Mouse (Mus musculus) heart, embryonic 15.5 days (tissue): Measurements from ENCODE around the gene Zbtb8a. TPM values are rescaled to one million over a fixed set of nuclear protein-coding genes. Genes with fewer than 3 reads are reported as not detected.
"Not testable (repeated sequence)": the region's sequence is repeated elsewhere in the genome, so short reads cannot be mapped to it uniquely, and the experiment has no call there.

Experiments
- ATAC-seq: fragments of 200-750 bp; cut with Nextera tagmentation; replicated peaks from 2 replicates; pipeline ENCODE4 v1.8.0; 2017; ENCODE audit warnings: low read depth, moderate TSS enrichment; ENCODE audit not compliant: insufficient number of reproducible peaks, insufficient read depth, low FRiP score
- H3K27ac ChIP-seq: fragments of 300-500 bp; sonication (generic); 2 replicates; pipeline ENCODE4 v1.5.1; 2015; ENCODE audit warnings: mild to moderate bottlenecking, inconsistent platforms
- H3K27me3 ChIP-seq: fragments of 300-500 bp; sonication (generic); 2 replicates; pipeline ENCODE4 v1.6.1; 2015; ENCODE audit warnings: inconsistent platforms
- H3K36me3 ChIP-seq: fragments of 300-500 bp; sonication (generic); 2 replicates; pipeline ENCODE4 v1.6.1; 2015; ENCODE audit warnings: mild to moderate bottlenecking, inconsistent platforms
- H3K4me1 ChIP-seq: fragments of 300-500 bp; sonication (generic); replicated peaks from 2 replicates; pipeline ENCODE4 v1.6.1; 2015; ENCODE audit warnings: inconsistent platforms
- H3K4me2 ChIP-seq: fragments of 300-500 bp; sonication (generic); 2 replicates; pipeline ENCODE4 v1.6.1; 2015; ENCODE audit warnings: inconsistent platforms, mild to moderate bottlenecking, moderate library complexity
- H3K4me3 ChIP-seq: fragments of 300-500 bp; sonication (generic); 2 replicates; pipeline ENCODE4 v1.5.1; 2015; ENCODE audit warnings: mild to moderate bottlenecking, inconsistent platforms
- H3K9ac ChIP-seq: fragments of 300-500 bp; sonication (generic); 2 replicates; pipeline ENCODE4 v1.6.1; 2015; ENCODE audit warnings: mild to moderate bottlenecking, inconsistent platforms
- H3K9me3 ChIP-seq: fragments of 300-500 bp; sonication (generic); replicated peaks from 2 replicates; pipeline ENCODE4 v1.6.1; 2016; ENCODE audit warnings: inconsistent platforms
- WGBS: fragments of 180-500 bp; shearing (Covaris S2); methylation state at CpG from one replicate; pipeline ENCODE4 v1.1.7; 2015; ENCODE audit warnings: mixed read lengths; 5-methylcytosine and 5-hydroxymethylcytosine counted together
- polyA plus RNA-seq: library from polyadenylated mRNA; unstranded; fragments of >200 nt; fragmentation: Nextera tagmentation; extraction: Ambion mirVana; gene quantifications from 2 replicates; pipeline ENCODE4 v1.2.1, GENCODE M21; 2015

The Zbtb8a gene
- polyA plus RNA-seq, 1 experiment from 2014 or later = 11.0 TPM

- peaks cover 8% of the 10 kb centered on the region; the same call in 1 of the 2 replicates for H3K4me1 ChIP-seq
- no peaks in the 10 kb centered on the region for H3K36me3 ChIP-seq
- under 1% methylated on average over 60 of the region's 68 CpGs for WGBS
- H3K4me2 ChIP-seq = peak overlapping the region; percentile 82
- H3K4me3 ChIP-seq = peak overlapping the region; percentile 91
- H3K27ac ChIP-seq = peak overlapping the region; percentile 87
- peak; percentile 71 for ATAC-seq
- no peaks in the 10 kb centered on the region for H3K9me3 ChIP-seq
- H3K27me3 ChIP-seq = 0 out of 2 replicates have a peak, but pooled peaks cover 4% of the 10 kb centered on the region
- H3K9ac ChIP-seq = peak overlapping the region; percentile 88
Observed at GRCm38 (mm10) chr4:129376961-129377545, 863 bp downstream of the Zbtb8a start.

DNA sequence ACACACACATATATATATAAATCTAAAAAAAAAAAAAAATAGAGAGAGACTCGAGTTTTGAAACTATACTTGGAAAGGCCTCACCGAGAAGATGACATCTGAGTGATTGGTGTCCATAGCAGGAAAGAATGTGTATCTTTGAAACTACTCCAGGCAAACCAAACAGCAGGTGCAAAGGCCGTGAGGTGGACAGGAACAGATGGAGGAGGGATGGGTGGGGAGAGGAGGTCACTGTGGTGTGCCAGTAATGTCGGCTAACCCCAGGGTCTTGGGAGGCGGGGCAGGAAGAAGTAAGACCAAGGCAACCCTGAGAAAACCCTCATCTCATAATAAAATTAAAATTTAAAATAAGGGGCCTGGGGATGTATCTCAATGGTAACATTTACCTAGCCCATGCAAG is 2.1 kb downstream of the Zbtb8a start:
- Histone ChIP-seq H3K4me1 (peaks cover 8% of the 10 kb centered on the region; the same call in 1 of the 2 replicates), H3K36me3 (no peaks in the 10 kb centered on the region), H3K4me2 (no peak overlapping the region), H3K9me3 (no peaks in the 10 kb centered on the region), H3K4me3 (no peak overlapping the region), H3K9ac (no peak overlapping the region), H3K27me3 (0 out of 2 replicates have a peak, but pooled peaks cover 4% of the 10 kb centered on the region), H3K27ac (no peak overlapping the region)
- no peak for ATAC-seq
- 84% methylated on average over 5 of the region's 5 CpGs for WGBS

GRCm38 (mm10) chr4:129375000-129375399 is 2.9 kb downstream of the Zbtb8a start:
- Histone ChIP-seq H3K4me2 (no peak overlapping the region), H3K4me3 (no peak overlapping the region), H3K9ac (no peak overlapping the region), H3K27me3 (0 out of 2 replicates have a peak, but pooled peaks cover 4% of the 10 kb centered on the region), H3K27ac (no peak overlapping the region), H3K9me3 (no peaks in the 10 kb centered on the region), H3K4me1 (peaks cover 8% of the 10 kb centered on the region; the same call in 1 of the 2 replicates), H3K36me3 (no peaks in the 10 kb centered on the region)
- WGBS = 56% methylated on average over 6 of the region's 6 CpGs
- no peak for ATAC-seq

GRCm38 (mm10) chr4:129374219-129374755 is 3.6 kb downstream of the Zbtb8a start:
- H3K36me3 ChIP-seq = no peaks in the 10 kb centered on the region
- no peaks in the 10 kb centered on the region for H3K27me3 ChIP-seq
- peaks cover 8% of the 10 kb centered on the region; the same call in 1 of the 2 replicates for H3K4me1 ChIP-seq
- no peak overlapping the region for H3K27ac ChIP-seq
- no peak for ATAC-seq
- no peak overlapping the region for H3K4me3 ChIP-seq
- 59% methylated on average over 11 of the region's 11 CpGs for WGBS
- H3K9me3 ChIP-seq = no peaks in the 10 kb centered on the region
- H3K4me2 ChIP-seq = no peak overlapping the region
- H3K9ac ChIP-seq = no peak overlapping the region

DNA sequence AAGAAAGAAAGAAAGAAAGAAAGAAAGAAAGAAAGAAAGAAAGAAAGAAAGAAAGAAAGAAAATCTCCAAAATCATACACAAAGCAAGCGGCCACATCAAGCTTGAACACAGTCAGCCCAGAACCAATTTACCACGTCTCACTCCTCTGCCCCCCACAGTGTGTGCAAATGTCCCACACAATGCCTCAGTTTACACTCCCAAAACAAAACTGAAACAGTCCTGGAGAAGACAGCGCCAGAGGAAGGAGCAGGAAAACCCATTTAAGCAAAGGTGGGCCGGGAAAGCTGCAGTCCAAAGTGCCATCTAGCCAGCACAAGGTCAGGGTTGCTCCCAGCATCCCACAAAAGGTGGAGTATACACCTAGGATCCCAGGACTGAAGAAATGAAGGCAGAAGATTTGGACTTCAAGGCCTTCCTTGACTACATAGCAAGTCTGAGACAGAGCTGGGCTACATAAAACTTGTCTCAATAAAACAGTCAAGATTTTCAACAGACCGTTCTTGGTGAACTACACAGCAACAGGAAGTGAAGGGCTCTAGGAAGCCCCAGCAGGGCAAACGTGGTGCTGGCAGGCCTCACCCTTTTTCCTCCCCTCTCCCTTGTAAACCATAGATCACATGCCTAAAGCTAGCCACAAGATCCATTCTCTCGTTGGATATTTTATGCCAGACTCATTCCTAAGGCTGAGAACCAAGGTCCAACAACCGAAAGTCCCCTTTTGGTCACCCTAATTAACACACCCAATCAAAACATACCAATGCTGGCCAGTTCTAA is 4.5 kb downstream of the Zbtb8a start:
- Histone ChIP-seq H3K27ac (no peak overlapping the region), H3K4me2 (no peak overlapping the region), H3K9ac (no peak overlapping the region), H3K9me3 (no peaks in the 10 kb centered on the region), H3K4me3 (no peak overlapping the region), H3K36me3 (no peaks in the 10 kb centered on the region), H3K4me1 (peaks cover 8% of the 10 kb centered on the region; the same call in 1 of the 2 replicates), H3K27me3 (no peaks in the 10 kb centered on the region)
- 59% methylated on average over 8 of the region's 8 CpGs for WGBS
- ATAC-seq = no peak

DNA sequence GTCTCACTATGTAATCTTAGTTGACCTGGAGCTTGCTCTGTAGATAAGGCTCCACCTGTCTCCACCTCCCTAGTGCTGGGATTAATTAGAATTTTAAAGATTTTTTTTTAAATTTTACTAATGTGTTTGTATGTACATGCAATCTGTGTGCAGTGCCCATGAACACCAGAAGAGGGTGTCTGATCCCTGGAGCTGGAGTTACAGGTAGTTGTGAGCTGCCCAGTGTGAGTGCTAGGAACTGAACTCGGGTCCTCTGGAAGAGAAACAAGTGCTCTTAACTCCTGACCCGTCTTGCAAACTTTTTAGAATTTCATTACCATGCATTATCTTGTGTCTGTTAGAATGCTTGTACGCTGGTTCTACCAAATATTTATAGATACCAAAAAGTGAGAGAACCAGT is 6.5 kb downstream of the Zbtb8a start:
- no peak for ATAC-seq
- Histone ChIP-seq H3K4me1 (0 out of 2 replicates have a peak, but pooled peaks cover 6% of the 10 kb centered on the region), H3K9me3 (no peaks in the 10 kb centered on the region), H3K27me3 (no peaks in the 10 kb centered on the region), H3K36me3 (no peaks in the 10 kb centered on the region; the same call in 1 of the 2 replicates), H3K9ac (no peak overlapping the region), H3K4me3 (no peak overlapping the region), H3K4me2 (no peak overlapping the region), H3K27ac (no peak overlapping the region)
- 93% methylated on average over 3 of the region's 3 CpGs for WGBS

- no peak overlapping the region for H3K9ac ChIP-seq
- ATAC-seq = no peak
- H3K36me3 ChIP-seq = no peaks in the 10 kb centered on the region; the same call in 1 of the 2 replicates
- 0 out of 2 replicates have a peak, but pooled peaks cover 3% of the 10 kb centered on the region for H3K4me1 ChIP-seq
- no peaks in the 10 kb centered on the region for H3K27me3 ChIP-seq
- no peaks in the 10 kb centered on the region for H3K9me3 ChIP-seq
- H3K4me3 ChIP-seq = no peak overlapping the region
- WGBS = 80% methylated on average over 5 of the region's 5 CpGs
- no peak overlapping the region for H3K27ac ChIP-seq
- H3K4me2 ChIP-seq = no peak overlapping the region
Observed at GRCm38 (mm10) chr4:129365224-129365623, 12.7 kb downstream of the Zbtb8a start.

- 84% methylated on average over 3 of the region's 3 CpGs for WGBS
- peaks cover 6% of the 10 kb centered on the region; the same call in 1 of the 2 replicates for H3K36me3 ChIP-seq
- no peaks in the 10 kb centered on the region for H3K27me3 ChIP-seq
- 0 out of 2 replicates have a peak, but pooled peaks cover 3% of the 10 kb centered on the region for H3K4me1 ChIP-seq
- no peak overlapping the region for H3K27ac ChIP-seq
- ATAC-seq = no peak
- no peak overlapping the region for H3K4me2 ChIP-seq
- no peaks in the 10 kb centered on the region for H3K9me3 ChIP-seq
- no peak overlapping the region for H3K4me3 ChIP-seq
- H3K9ac ChIP-seq = no peak overlapping the region
Observed at GRCm38 (mm10) chr4:129364379-129364778, 13.5 kb downstream of the Zbtb8a start.

GRCm38 (mm10) chr4:129363463-129363862 is 14.5 kb downstream of the Zbtb8a start:
- Histone ChIP-seq H3K9me3 (no peaks in the 10 kb centered on the region), H3K27ac (no peak overlapping the region), H3K4me3 (no peak overlapping the region), H3K36me3 (peaks cover 7% of the 10 kb centered on the region; the same call in 1 of the 2 replicates), H3K4me1 (0 out of 2 replicates have a peak, but pooled peaks cover 3% of the 10 kb centered on the region), H3K27me3 (no peaks in the 10 kb centered on the region), H3K9ac (no peak overlapping the region), H3K4me2 (no peak overlapping the region)
- ATAC-seq = no peak
- 90% methylated on average over 9 of the region's 9 CpGs for WGBS

GRCm38 (mm10) chr4:129362771-129363170 is 15.1 kb downstream of the Zbtb8a start:
- no peak for ATAC-seq
- WGBS = 79% methylated on average over 5 of the region's 5 CpGs
- peaks cover 11% of the 10 kb centered on the region; the same call in 1 of the 2 replicates for H3K36me3 ChIP-seq

GRCm38 (mm10) chr4:129362238-129362637 is 15.7 kb downstream of the Zbtb8a start:
- ATAC-seq, H3K9ac ChIP-seq, H3K4me2 ChIP-seq, H3K27ac ChIP-seq, H3K9me3 ChIP-seq, H3K4me3 ChIP-seq, H3K4me1 ChIP-seq, H3K27me3 ChIP-seq: not testable (repeated sequence)
- WGBS = 79% methylated on average over 3 of the region's 3 CpGs
- peaks cover 11% of the 10 kb centered on the region; the same call in 1 of the 2 replicates for H3K36me3 ChIP-seq

More at GRCm38 (mm10) chr4:129362771-129363170, 15.1 kb downstream of the Zbtb8a start:
- 0 out of 2 replicates have a peak, but pooled peaks cover 3% of the 10 kb centered on the region for H3K4me1 ChIP-seq
- no peak overlapping the region for H3K4me3 ChIP-seq
- no peaks in the 10 kb centered on the region for H3K27me3 ChIP-seq
- H3K27ac ChIP-seq = no peak overlapping the region
- H3K9me3 ChIP-seq = no peaks in the 10 kb centered on the region
- no peak overlapping the region for H3K4me2 ChIP-seq
- no peak overlapping the region for H3K9ac ChIP-seq
